Mouse (Mus musculus) G1E (cell line): ENCODE data around the gene Pgam1. TPM values are rescaled to one million over a fixed set of nuclear protein-coding genes. Genes with fewer than 3 reads are reported as not detected.
A peak's percentile ranks its signal among the peaks of the same experiment; 100 is the strongest.

Source experiments
- ATAC-seq: 2 replicates; pipeline ENCODE4 v1.8.0; 2016; ENCODE audit warnings: mild to moderate bottlenecking; ENCODE audit not compliant: insufficient number of reproducible peaks, poor library complexity, low FRiP score, severe bottlenecking; ENCODE audit errors: extremely low read depth
- DNase-seq: peaks from one replicate; pipeline ENCODE4 v3.0.0; 2012; ENCODE audit warnings: low spot score
- H3K27me3 ChIP-seq: 2 replicates; pipeline ENCODE4 v1.6.1; 2012; ENCODE audit warnings: mild to moderate bottlenecking, low read length, inconsistent platforms; ENCODE audit not compliant: insufficient read depth
- H3K36me3 ChIP-seq: replicated peaks from 2 replicates; pipeline ENCODE3; 2012; ENCODE audit warnings: mild to moderate bottlenecking, inconsistent platforms
- H3K4me1 ChIP-seq: 2 replicates; pipeline ENCODE4 v1.6.1; 2012; ENCODE audit warnings: low read depth, low read length, inconsistent platforms, mixed read lengths; ENCODE audit not compliant: insufficient read depth
- H3K4me3 ChIP-seq: 2 replicates; pipeline ENCODE4 v1.5.1; 2012; ENCODE audit warnings: low read depth, mild to moderate bottlenecking, inconsistent platforms, low read length, moderate library complexity, mixed read lengths
- H3K9me3 ChIP-seq: replicated peaks from 2 replicates; pipeline ENCODE4 v1.6.1; 2012; ENCODE audit warnings: inconsistent platforms
- CTCF ChIP-seq: IDR thresholded peaks from 2 replicates; pipeline ENCODE4 v1.5.1; 2012; ENCODE audit warnings: low read depth, low read length, inconsistent platforms, mixed read lengths
- GATA1 ChIP-seq: IDR thresholded peaks from 2 replicates; pipeline ENCODE4 v1.6.1; 2012; ENCODE audit warnings: borderline replicate concordance, low read length, inconsistent platforms, mixed read lengths
- GATA2 ChIP-seq: IDR thresholded peaks from 2 replicates; pipeline ENCODE4 v1.6.1; 2012; ENCODE audit warnings: low read depth, low read length, inconsistent platforms, borderline replicate concordance
- POLR2AphosphoS5 ChIP-seq: IDR thresholded peaks from 2 replicates; pipeline ENCODE4 v1.6.1; 2012; ENCODE audit warnings: low read depth, low read length, inconsistent platforms; ENCODE audit not compliant: insufficient replicate concordance
- TAL1 ChIP-seq: conservative IDR thresholded peaks from 2 replicates; pipeline ENCODE4 v1.6.1; 2012; ENCODE audit warnings: low read depth, low read length, inconsistent platforms, mixed read lengths
- polyA plus RNA-seq: library from polyadenylated mRNA; stranded (reverse); fragments of >175 nt; gene quantifications from 2 replicates; pipeline ENCODE4 v1.2.3, GENCODE M21; 2012
- total RNA-seq, 2 experiments: library from RNA; stranded (forward) in 1 of 2; stranded (reverse) in 1 of 2; fragments of 200-1000 nt in 1 of 2; fragments of >200 nt in 1 of 2; fragmentation: Nextera tagmentation in 1 of 2; gene quantifications; 2 replicates each; pipeline ENCODE4 v1.2.3; 2014 to 2017

Pgam1 gene
- total and polyA plus RNA-seq, 3 experiments: 501 to 922 (median 600) TPM

DNA sequence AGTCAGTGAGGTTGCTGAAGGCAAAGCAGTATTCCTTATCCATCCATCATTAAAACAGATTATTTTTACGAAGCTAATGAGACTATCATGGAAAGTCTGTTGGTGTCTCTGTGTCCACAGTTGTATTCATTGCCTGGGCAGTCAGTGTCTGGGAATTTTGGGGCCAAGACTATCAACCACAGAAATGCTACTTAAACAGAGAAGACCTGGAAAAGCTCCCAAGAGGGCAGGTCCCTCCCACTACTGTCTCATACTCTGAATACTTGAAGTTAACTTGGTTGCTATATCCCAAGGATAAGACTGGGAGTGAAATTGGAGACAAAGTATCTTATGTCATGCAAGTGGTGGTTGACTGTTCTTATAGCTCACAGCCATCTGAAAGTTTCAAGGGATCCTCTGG, 24.2 kb downstream of the Pgam1 start:
- H3K36me3 ChIP-seq: peaks cover 60% of the 10 kb centered on the region
- no peak for TF ChIP-seq CTCF
- no peak for TF ChIP-seq GATA1
- DNase-seq: no peak
- H3K9me3 ChIP-seq: no peaks in the 10 kb centered on the region
- no peak for ATAC-seq
- no peak overlapping the region for H3K4me3 ChIP-seq
- peaks cover 26% of the 10 kb centered on the region for H3K4me1 ChIP-seq
- no peaks in the 10 kb centered on the region for H3K27me3 ChIP-seq

DNA sequence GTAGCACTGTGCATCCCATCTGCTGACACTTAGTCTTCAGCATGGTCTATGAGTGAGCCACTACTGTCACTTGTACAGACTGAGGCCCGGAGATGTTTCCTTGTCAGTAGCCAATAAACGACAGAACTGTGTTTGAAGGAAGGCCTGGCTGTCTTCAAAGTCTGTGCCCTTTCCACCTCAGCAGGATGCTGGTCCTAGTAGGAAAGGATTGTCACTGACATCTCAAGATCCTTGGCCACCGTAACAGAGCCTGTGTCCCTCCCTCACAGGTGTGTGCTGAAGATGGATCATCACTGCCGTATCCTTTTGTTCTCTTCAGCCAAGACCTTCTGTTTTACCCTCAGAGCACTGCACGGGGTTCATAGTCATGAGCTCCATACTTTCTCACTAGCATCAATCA, 26.8 kb downstream of the Pgam1 start:
- H3K4me1 ChIP-seq: peaks cover 15% of the 10 kb centered on the region
- DNase-seq (no peak), ATAC-seq (no peak)
- TF ChIP-seq POLR2AphosphoS5: no peak
- no peak for TF ChIP-seq TAL1
- no peak for TF ChIP-seq GATA1
- TF ChIP-seq GATA2: no peak
- no peak for TF ChIP-seq CTCF
- H3K4me3 ChIP-seq: no peak overlapping the region
- no peaks in the 10 kb centered on the region for H3K9me3 ChIP-seq
- peaks cover 77% of the 10 kb centered on the region for H3K36me3 ChIP-seq
- no peaks in the 10 kb centered on the region for H3K27me3 ChIP-seq

DNA sequence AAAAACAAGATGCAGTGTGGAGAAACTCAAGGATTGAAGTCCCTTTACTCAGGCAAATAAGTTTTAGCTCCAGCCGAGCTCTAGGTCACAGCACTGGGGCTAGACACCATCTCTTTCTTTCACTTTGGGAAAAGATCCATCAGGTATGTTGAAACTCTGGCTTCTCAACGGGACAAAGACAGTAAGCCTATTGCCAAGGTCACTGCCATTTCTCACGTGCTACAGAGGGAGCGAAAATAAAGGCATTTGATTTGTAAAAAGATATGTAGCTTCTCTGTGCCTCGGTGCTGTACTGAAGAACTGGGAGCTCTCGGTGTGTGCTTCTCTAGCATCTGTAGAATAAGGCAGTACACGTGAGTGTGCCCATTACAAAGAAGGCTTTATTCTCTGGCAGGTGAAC, 32.1 kb downstream of the Pgam1 start:
- no peak for ATAC-seq
- TF ChIP-seq GATA2: no peak
- no peak for TF ChIP-seq GATA1
- TF ChIP-seq CTCF: no peak
- peaks cover 2% of the 10 kb centered on the region; the same call in 1 of the 2 replicates for H3K4me1 ChIP-seq
- H3K27me3 ChIP-seq: no peaks in the 10 kb centered on the region
- no peak for DNase-seq
- H3K4me3 ChIP-seq: no peak overlapping the region
- peaks cover 98% of the 10 kb centered on the region for H3K36me3 ChIP-seq
- peaks cover 2% of the 10 kb centered on the region; the same call in 1 of the 2 replicates for H3K9me3 ChIP-seq

DNA sequence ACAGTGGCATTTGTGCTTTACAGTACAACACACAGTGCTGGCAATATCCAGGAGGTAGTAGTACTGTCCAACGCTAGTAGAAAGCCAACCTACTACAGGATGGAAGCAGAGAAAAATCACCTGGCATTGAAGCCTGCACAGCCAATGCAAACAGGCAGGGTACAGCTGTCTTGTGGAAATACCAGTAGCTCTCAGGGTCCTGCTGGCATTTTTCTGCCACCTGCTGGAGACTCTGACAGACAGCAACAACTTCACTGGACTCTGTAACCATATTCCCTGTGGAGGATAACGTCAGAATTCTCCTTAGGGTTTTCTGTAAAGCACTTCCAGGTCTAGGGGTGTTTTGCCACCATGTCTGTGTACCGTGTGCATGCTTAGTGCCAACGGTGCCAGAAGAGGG, 40.6 kb downstream of the Pgam1 start:
- no peaks in the 10 kb centered on the region for H3K9me3 ChIP-seq
- H3K27me3 ChIP-seq: no peaks in the 10 kb centered on the region
- no peak overlapping the region for H3K4me3 ChIP-seq
- peaks cover 2% of the 10 kb centered on the region; the same call in 1 of the 2 replicates for H3K4me1 ChIP-seq
- peaks cover 99% of the 10 kb centered on the region for H3K36me3 ChIP-seq
- ATAC-seq: no peak
- no peak for TF ChIP-seq CTCF
- no peak for TF ChIP-seq GATA1
- TF ChIP-seq POLR2AphosphoS5: no peak
- TF ChIP-seq TAL1: no peak
- TF ChIP-seq GATA2: no peak
- peak; percentile 18 for DNase-seq

DNA sequence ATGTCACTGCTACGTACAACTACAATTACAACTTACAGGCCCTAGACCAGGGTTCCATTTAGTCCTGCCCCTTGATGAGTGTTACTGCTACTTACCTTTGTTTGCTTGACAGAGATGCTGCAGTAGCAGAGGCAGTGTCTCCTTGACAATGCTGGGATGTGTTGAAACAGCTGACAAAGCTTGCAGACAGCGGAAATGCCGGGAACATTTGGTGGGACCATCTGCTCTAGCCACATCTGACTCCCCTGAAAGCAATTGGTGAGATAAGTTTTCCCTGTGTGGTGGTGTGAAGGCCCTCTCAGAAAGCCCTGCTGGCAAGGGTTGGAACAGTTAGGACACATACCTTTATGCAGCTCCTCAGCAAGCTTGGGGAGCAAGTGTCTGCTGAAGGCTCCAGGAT, 41.9 kb downstream of the Pgam1 start:
- no peak overlapping the region for H3K4me3 ChIP-seq
- DNase-seq: no peak
- H3K36me3 ChIP-seq: peaks cover 99% of the 10 kb centered on the region

More for the DNA sequence above, 41.9 kb downstream of the Pgam1 start:
- Histone ChIP-seq H3K4me1 (no peaks in the 10 kb centered on the region), H3K9me3 (no peaks in the 10 kb centered on the region), H3K27me3 (no peaks in the 10 kb centered on the region)
- no peak for TF ChIP-seq TAL1
- TF ChIP-seq GATA1: no peak
- no peak for TF ChIP-seq GATA2
- TF ChIP-seq POLR2AphosphoS5: no peak
- no peak for ATAC-seq

Other genes starting within 250 kb of the Pgam1 start
- not detected in 2 replicates for gene Slit1, start 168.3 kb upstream of the Pgam1 start, total RNA-seq (2014; fragmentation: Nextera tagmentation)
- 0.11 TPM in 1 of 2 replicates, not detected in the other for gene Slit1, start 168.3 kb upstream of the Pgam1 start, total RNA-seq (2017)
- 0.04 TPM in 1 of 2 replicates, not detected in the other for gene Slit1, start 168.3 kb upstream of the Pgam1 start, polyA plus RNA-seq
- gene Arhgap19, start 109.9 kb upstream of the Pgam1 start, total RNA-seq (2014; fragmentation: Nextera tagmentation): 66.1 and 95.6 TPM in 2 replicates
- gene Arhgap19, start 109.9 kb upstream of the Pgam1 start, total RNA-seq (2017): 41.0 and 46.9 TPM in 2 replicates
- 6.9 and 9.0 TPM in 2 replicates for gene Arhgap19, start 109.9 kb upstream of the Pgam1 start, polyA plus RNA-seq
- gene Frat1, start 82.0 kb upstream of the Pgam1 start, total RNA-seq (2014; fragmentation: Nextera tagmentation): 11.4 and 13.5 TPM in 2 replicates
- 17.9 and 19.8 TPM in 2 replicates for gene Frat1, start 82.0 kb upstream of the Pgam1 start, total RNA-seq (2017)
- gene Frat1, start 82.0 kb upstream of the Pgam1 start, polyA plus RNA-seq: 41.1 and 52.6 TPM in 2 replicates
- gene Frat2, start 63.8 kb upstream of the Pgam1 start, total RNA-seq (2014; fragmentation: Nextera tagmentation): 15.3 and 17.8 TPM in 2 replicates
- gene Frat2, start 63.8 kb upstream of the Pgam1 start, total RNA-seq (2017): 23.4 and 30.4 TPM in 2 replicates
- 42.6 and 60.2 TPM in 2 replicates for gene Frat2, start 63.8 kb upstream of the Pgam1 start, polyA plus RNA-seq
- gene Rrp12, start 15.8 kb upstream of the Pgam1 start, total RNA-seq (2014; fragmentation: Nextera tagmentation): 14.9 and 16.9 TPM in 2 replicates
- gene Rrp12, start 15.8 kb upstream of the Pgam1 start, total RNA-seq (2017): 13.5 and 16.5 TPM in 2 replicates
- 31.0 and 33.8 TPM in 2 replicates for gene Rrp12, start 15.8 kb upstream of the Pgam1 start, polyA plus RNA-seq
- gene Exosc1, start 21.5 kb downstream of the Pgam1 start, total RNA-seq (2014; fragmentation: Nextera tagmentation): 81.0 and 95.9 TPM in 2 replicates
- gene Exosc1, start 21.5 kb downstream of the Pgam1 start, total RNA-seq (2017): 50.2 and 52.2 TPM in 2 replicates
- gene Exosc1, start 21.5 kb downstream of the Pgam1 start, polyA plus RNA-seq: 20.3 and 29.3 TPM in 2 replicates
- gene Zdhhc16, start 21.6 kb downstream of the Pgam1 start, total RNA-seq (2014; fragmentation: Nextera tagmentation): 36.7 and 45.4 TPM in 2 replicates
- 27.8 and 29.7 TPM in 2 replicates for gene Zdhhc16, start 21.6 kb downstream of the Pgam1 start, total RNA-seq (2017)
- 25.6 and 34.0 TPM in 2 replicates for gene Zdhhc16, start 21.6 kb downstream of the Pgam1 start, polyA plus RNA-seq
- gene Mms19, start 69.2 kb downstream of the Pgam1 start, total RNA-seq (2014; fragmentation: Nextera tagmentation): 27.5 and 39.4 TPM in 2 replicates
- 26.2 and 31.7 TPM in 2 replicates for gene Mms19, start 69.2 kb downstream of the Pgam1 start, total RNA-seq (2017)
- gene Mms19, start 69.2 kb downstream of the Pgam1 start, polyA plus RNA-seq: 16.1 and 17.4 TPM in 2 replicates
- gene Ubtd1, start 69.8 kb downstream of the Pgam1 start, total RNA-seq (2014; fragmentation: Nextera tagmentation): 2.6 and 19.9 TPM in 2 replicates
- gene Ubtd1, start 69.8 kb downstream of the Pgam1 start, total RNA-seq (2017): 4.8 and 7.7 TPM in 2 replicates
- gene Ubtd1, start 69.8 kb downstream of the Pgam1 start, polyA plus RNA-seq: 4.0 and 4.2 TPM in 2 replicates
- gene Ankrd2, start 124.1 kb downstream of the Pgam1 start, total RNA-seq (2014; fragmentation: Nextera tagmentation): not detected in 2 replicates
- gene Ankrd2, start 124.1 kb downstream of the Pgam1 start, total RNA-seq (2017): 0.23 TPM in 1 of 2 replicates, not detected in the other
- not detected in 2 replicates for gene Ankrd2, start 124.1 kb downstream of the Pgam1 start, polyA plus RNA-seq
- gene Hoga1, start 133.7 kb downstream of the Pgam1 start, total RNA-seq (2014; fragmentation: Nextera tagmentation): not detected in 2 replicates
- gene Hoga1, start 133.7 kb downstream of the Pgam1 start, total RNA-seq (2017): not detected in 2 replicates
- not detected in 2 replicates for gene Hoga1, start 133.7 kb downstream of the Pgam1 start, polyA plus RNA-seq
- gene 4933411K16Rik, start 140.3 kb downstream of the Pgam1 start, total RNA-seq (2014; fragmentation: Nextera tagmentation): not detected in 2 replicates
- gene 4933411K16Rik, start 140.3 kb downstream of the Pgam1 start, total RNA-seq (2017): not detected in 2 replicates
- not detected in 2 replicates for gene 4933411K16Rik, start 140.3 kb downstream of the Pgam1 start, polyA plus RNA-seq
- gene Morn4, start 174.4 kb downstream of the Pgam1 start, total RNA-seq (2014; fragmentation: Nextera tagmentation): not detected in 2 replicates
- 0.27 and 0.29 TPM in 2 replicates for gene Morn4, start 174.4 kb downstream of the Pgam1 start, total RNA-seq (2017)
- gene Morn4, start 174.4 kb downstream of the Pgam1 start, polyA plus RNA-seq: 0.23 and 0.35 TPM in 2 replicates
- gene Pi4k2a, start 178.5 kb downstream of the Pgam1 start, total RNA-seq (2014; fragmentation: Nextera tagmentation): 8.5 and 10.7 TPM in 2 replicates
- gene Pi4k2a, start 178.5 kb downstream of the Pgam1 start, total RNA-seq (2017): 5.5 and 6.3 TPM in 2 replicates
- 13.8 and 14.5 TPM in 2 replicates for gene Pi4k2a, start 178.5 kb downstream of the Pgam1 start, polyA plus RNA-seq
- gene Avpi1, start 217.1 kb downstream of the Pgam1 start, total RNA-seq (2014; fragmentation: Nextera tagmentation): 2.8 and 5.1 TPM in 2 replicates
- 2.2 and 5.2 TPM in 2 replicates for gene Avpi1, start 217.1 kb downstream of the Pgam1 start, total RNA-seq (2017)
- 12.6 and 15.2 TPM in 2 replicates for gene Avpi1, start 217.1 kb downstream of the Pgam1 start, polyA plus RNA-seq
- not detected in 2 replicates for gene Marveld1, start 235.5 kb downstream of the Pgam1 start, total RNA-seq (2014; fragmentation: Nextera tagmentation)
- gene Marveld1, start 235.5 kb downstream of the Pgam1 start, total RNA-seq (2017): 0.11 TPM in 1 of 2 replicates, not detected in the other
- gene Marveld1, start 235.5 kb downstream of the Pgam1 start, polyA plus RNA-seq: not detected in 2 replicates